Mouse (Mus musculus) cerebellum, adult 2 months (tissue): ENCODE data around the gene Mt3. TPM values are rescaled to one million over a fixed set of nuclear protein-coding genes. Genes with fewer than 3 reads are reported as not detected.

ENCODE experiments used
- DNase-seq, 2 experiments: peaks; one replicate each; pipeline ENCODE4 v3.0.0; 2021
- H3K27ac ChIP-seq: fragments of 200-500 bp; 2 replicates; pipeline ENCODE4 v1.5.1; 2012; ENCODE audit warnings: low read length, control low read depth, inconsistent platforms; ENCODE audit not compliant: insufficient read depth
- H3K27me3 ChIP-seq: fragments of 200-500 bp; 2 replicates; pipeline ENCODE4 v1.6.1; 2012; ENCODE audit warnings: inconsistent platforms, mild to moderate bottlenecking, low read length, moderate library complexity; ENCODE audit not compliant: control insufficient read depth, insufficient read depth
- H3K4me1 ChIP-seq: fragments of 200-500 bp; 2 replicates; pipeline ENCODE4 v1.6.1; 2011; ENCODE audit warnings: low read length; ENCODE audit not compliant: control insufficient read depth, insufficient read depth
- H3K4me3 ChIP-seq: fragments of 200-500 bp; replicated peaks from 2 replicates; pipeline ENCODE3; 2011; ENCODE audit warnings: mild to moderate bottlenecking, low read depth, low read length, control low read depth; ENCODE audit not compliant: insufficient read depth
- CTCF ChIP-seq: fragments of 200-500 bp; IDR thresholded peaks from 2 replicates; pipeline ENCODE4 v1.5.1; 2011; ENCODE audit warnings: low read depth, mild to moderate bottlenecking, control low read depth, low read length, moderate library complexity, borderline replicate concordance; ENCODE audit not compliant: insufficient read depth
- POLR2A ChIP-seq: fragments of 200-500 bp; IDR thresholded peaks from 2 replicates; pipeline ENCODE4 v1.6.1; 2011; ENCODE audit warnings: low read length, control low read depth, borderline replicate concordance; ENCODE audit not compliant: insufficient read depth
- WGBS: fragments of 180-500 bp; shearing (Covaris S2); methylation state at CpG from one replicate; pipeline ENCODE4 v1.1.7; 2018; 5-methylcytosine and 5-hydroxymethylcytosine counted together
- polyA plus RNA-seq: library from polyadenylated mRNA; depleted of rRNA; stranded (reverse); fragments of >200 nt; gene quantifications from 2 replicates; pipeline ENCODE4 v1.2.3, GENCODE M21; 2012

Mt3 gene
- polyA plus RNA-seq, 1 experiment = 1,416 TPM

DNA sequence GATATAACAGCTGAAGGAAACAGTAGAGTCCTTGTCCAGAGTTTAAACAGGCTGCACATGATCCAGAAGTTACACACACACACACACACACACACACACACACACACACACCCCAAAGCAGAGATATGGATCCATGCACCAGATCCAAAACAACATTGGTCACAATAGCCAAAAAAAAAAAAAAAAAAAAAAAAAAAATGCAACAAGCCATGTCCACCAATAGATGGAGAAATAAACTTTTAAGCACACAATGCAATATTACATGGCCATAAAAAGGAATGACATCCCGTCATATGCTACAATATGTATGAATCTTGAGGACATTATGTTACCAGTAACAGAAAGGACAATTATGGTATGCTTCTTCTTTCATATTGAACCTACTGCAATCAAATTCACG is 38.4 kb upstream of the Mt3 start:
- Histone ChIP-seq H3K4me1 (no peaks in the 10 kb centered on the region), H3K27me3 (no peaks in the 10 kb centered on the region), H3K27ac (no peak overlapping the region), H3K4me3 (no peak overlapping the region)
- DNase-seq = no peak
- WGBS = 88% methylated on average over 2 of the region's 2 CpGs
- no peak for TF ChIP-seq POLR2A
- TF ChIP-seq CTCF = no peak

- WGBS = 8% methylated on average over 6 of the region's 6 CpGs
Observed at GRCm38 (mm10) chr8:94118776-94119430, 33.5 kb upstream of the Mt3 start.

DNA sequence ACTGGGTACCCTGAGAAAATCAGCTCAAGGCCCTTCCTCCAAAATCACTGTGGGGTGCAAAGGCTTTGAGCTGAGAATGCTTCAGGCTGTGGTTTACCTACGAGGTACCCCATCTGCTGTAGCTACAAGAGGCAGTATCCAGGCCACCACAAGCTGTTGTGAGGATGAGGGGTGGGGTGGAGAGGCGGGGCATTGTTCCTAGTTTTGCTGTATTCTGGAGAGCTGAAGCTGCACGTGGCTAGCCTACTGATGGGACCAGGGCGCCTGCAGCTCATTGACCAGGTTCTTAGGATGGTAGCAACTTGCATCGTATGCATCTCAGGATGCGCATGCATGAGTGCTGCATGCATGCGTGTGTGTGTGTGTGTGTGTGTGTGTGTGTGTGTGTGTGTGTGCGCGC is 30.8 kb upstream of the Mt3 start:
- TF ChIP-seq CTCF = no peak
- Histone ChIP-seq H3K4me3 (no peak overlapping the region), H3K27me3 (no peaks in the 10 kb centered on the region), H3K4me1 (peaks cover 5% of the 10 kb centered on the region; the same call in 1 of the 2 replicates), H3K27ac (no peak overlapping the region)
- 80% methylated on average over 9 of the region's 9 CpGs for WGBS
- no peak for DNase-seq

More at GRCm38 (mm10) chr8:94118776-94119430, 33.5 kb upstream of the Mt3 start:
- Histone ChIP-seq H3K4me3 (no peak overlapping the region), H3K4me1 (peaks cover 5% of the 10 kb centered on the region; the same call in 1 of the 2 replicates), H3K27ac (no peak overlapping the region; the same call in 1 of the 2 replicates), H3K27me3 (no peaks in the 10 kb centered on the region)
- TF ChIP-seq CTCF (no peak), POLR2A (no peak)
- peak in 1 of 2 experiments; percentile 43 for DNase-seq

- Histone ChIP-seq H3K27ac (no peak overlapping the region), H3K4me1 (peaks cover 5% of the 10 kb centered on the region; the same call in 1 of the 2 replicates), H3K4me3 (no peak overlapping the region), H3K27me3 (no peaks in the 10 kb centered on the region)
- 40% methylated on average over 8 of the region's 8 CpGs for WGBS
- no peak for TF ChIP-seq CTCF
- no peak for TF ChIP-seq POLR2A
- no peak for DNase-seq
Observed at GRCm38 (mm10) chr8:94122711-94123468, 29.5 kb upstream of the Mt3 start.

GRCm38 (mm10) chr8:94127711-94128110 is 24.7 kb upstream of the Mt3 start:
- H3K4me3 ChIP-seq = no peak overlapping the region
- H3K4me1 ChIP-seq = peaks cover 5% of the 10 kb centered on the region; the same call in 1 of the 2 replicates
- no peaks in the 10 kb centered on the region for H3K27me3 ChIP-seq
- no peak for DNase-seq
- TF ChIP-seq CTCF (no peak), POLR2A (no peak)
- 53% methylated on average over 6 of the region's 6 CpGs for WGBS
- H3K27ac ChIP-seq = no peak overlapping the region

DNA sequence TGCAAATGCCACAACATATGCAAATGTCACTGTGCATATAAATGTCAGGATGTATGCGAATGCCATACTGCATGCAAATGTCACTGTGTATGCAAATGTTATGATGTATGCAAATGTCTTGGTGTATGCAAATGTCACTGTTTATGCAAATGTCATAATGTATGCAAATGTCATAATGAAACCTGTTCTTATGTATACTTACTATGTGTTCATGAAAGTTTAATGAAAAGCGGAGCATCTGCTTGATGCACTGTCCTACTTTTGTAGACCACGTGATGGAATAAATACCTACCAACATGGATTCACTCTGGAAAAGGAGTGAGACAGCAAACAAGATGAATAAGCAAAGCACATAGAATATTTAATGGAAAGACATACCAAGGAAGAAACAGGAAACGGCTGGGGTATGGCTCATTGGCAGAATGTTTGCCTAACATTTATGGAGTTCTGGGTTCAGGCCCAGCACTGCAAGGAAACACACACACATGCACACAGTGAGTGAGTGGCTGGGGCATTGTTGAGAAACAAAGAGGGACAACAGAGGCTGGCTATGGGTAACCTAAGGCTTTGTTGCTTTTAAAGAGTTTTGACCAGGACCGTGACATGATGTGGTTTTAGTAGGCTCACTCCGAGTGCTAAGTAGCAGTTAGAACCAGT is 23.1 kb upstream of the Mt3 start:
- H3K4me1 ChIP-seq = no peaks in the 10 kb centered on the region
- TF ChIP-seq POLR2A (no peak), CTCF (no peak)
- no peaks in the 10 kb centered on the region for H3K27me3 ChIP-seq
- no peak for DNase-seq
- H3K4me3 ChIP-seq = no peak overlapping the region
- 81% methylated on average over 6 of the region's 6 CpGs for WGBS
- no peak overlapping the region for H3K27ac ChIP-seq

DNA sequence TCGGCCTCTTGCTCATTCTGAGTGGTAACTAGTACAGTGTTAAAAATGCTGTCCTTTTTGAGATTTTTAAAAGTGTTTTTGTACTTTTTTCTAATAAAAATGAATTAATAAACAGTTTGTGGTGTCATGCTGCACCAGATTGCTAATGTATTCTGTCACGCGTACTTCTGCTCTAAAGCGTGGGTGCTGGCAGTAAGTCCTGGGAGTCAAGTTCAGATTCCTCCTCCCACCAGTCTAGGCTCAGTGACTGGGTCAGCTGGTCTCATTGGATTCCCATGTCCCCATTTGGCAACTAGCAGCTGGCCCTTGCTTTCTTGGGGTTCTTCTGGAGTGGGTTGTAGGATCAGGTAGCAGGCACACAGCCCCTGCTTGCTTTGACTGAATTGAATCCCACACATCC is 22.3 kb upstream of the Mt3 start:
- 78% methylated on average over 4 of the region's 4 CpGs for WGBS
- H3K27me3 ChIP-seq = no peaks in the 10 kb centered on the region
- no peaks in the 10 kb centered on the region for H3K4me1 ChIP-seq
- TF ChIP-seq POLR2A (no peak), CTCF (no peak)
- DNase-seq = no peak
- H3K4me3 ChIP-seq = no peak overlapping the region
- H3K27ac ChIP-seq = no peak overlapping the region
